8 mouse cellular contexts compared by ENCODE assay signal in the genomic region with DNA sequence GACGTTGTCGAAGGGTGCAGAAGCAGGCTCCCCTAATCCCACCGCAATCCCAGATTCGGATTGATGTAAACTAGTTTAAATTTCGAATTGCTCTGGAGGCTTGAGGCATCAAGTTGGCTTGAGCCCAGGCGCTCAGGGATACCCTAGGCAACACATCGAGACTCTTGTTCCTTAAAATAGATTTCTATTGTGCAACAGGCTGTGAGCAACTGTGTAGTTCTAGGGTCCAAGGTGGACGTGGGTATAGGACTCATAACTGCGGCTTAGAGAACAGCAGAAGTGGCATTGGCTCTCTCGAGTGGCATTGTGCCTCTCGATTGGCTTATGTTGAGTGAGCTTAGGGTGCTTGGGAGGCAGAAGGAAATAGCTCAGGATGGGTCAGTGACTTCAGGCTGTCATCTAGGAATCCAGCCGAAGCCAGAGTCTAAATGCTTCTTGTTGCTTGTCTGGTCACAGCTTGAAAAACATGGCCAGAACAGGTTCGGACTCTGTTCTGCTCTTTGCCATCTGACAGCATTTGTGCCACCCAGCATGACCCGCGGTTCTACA. TPM values are rescaled to one million over a fixed set of nuclear protein-coding genes. Genes with fewer than 3 reads are reported as not detected.
DNase-seq lines count a peak whose midpoint lies in the region; ATAC-seq and TF ChIP-seq lines count a peak whose summit lies in the region.

No protein-coding gene starts in this region.

- no peak for ATAC-seq in forebrain, embryonic 14.5 days
- no peak for ATAC-seq in midbrain, embryonic 12.5 days (ENCODE audit: low FRiP score, low read depth)

- H3K4me3 ChIP-seq in thymus, adult 2 months (ENCODE audit: control insufficient read depth, insufficient read depth, low read length) = peak overlapping the region; percentile 84
- H3K4me3 ChIP-seq in forebrain, embryonic 14.5 days (ENCODE audit: low read depth, low read length) = peak overlapping the region; percentile 73
- peak overlapping the region; percentile 81 for H3K4me3 ChIP-seq in midbrain, embryonic 12.5 days

- peaks cover 6% of the 10 kb centered on the region; the same call in 1 of the 2 replicates for H3K36me3 ChIP-seq in thymus, adult 2 months (ENCODE audit: control insufficient read depth, insufficient read depth, low read length)
- H3K36me3 ChIP-seq in forebrain, embryonic 14.5 days (ENCODE audit: control insufficient read depth, insufficient read depth, low read length) = peaks cover 17% of the 10 kb centered on the region
- H3K36me3 ChIP-seq in midbrain, embryonic 12.5 days = peaks cover 16% of the 10 kb centered on the region

- WGBS in thymus, adult 2 months = 11% methylated on average over 15 of the region's 15 CpGs
- WGBS in forebrain, embryonic 14.5 days = 23% methylated on average over 15 of the region's 15 CpGs
- WGBS in midbrain, embryonic 12.5 days = 30% methylated on average over 15 of the region's 15 CpGs

- no peaks in the 10 kb centered on the region for H3K9me3 ChIP-seq in forebrain, embryonic 14.5 days (replicated peaks; ENCODE audit: control insufficient read depth, low read length)
- H3K9me3 ChIP-seq in midbrain, embryonic 12.5 days = peaks cover 6% of the 10 kb centered on the region; the same call in 1 of the 2 replicates

- no peak for DNase-seq in thymus, adult 2 months
- no peak for DNase-seq in thymus, adult 18-20 months
- DNase-seq in forebrain, embryonic 14.5 days (ENCODE audit: low spot score) = no peak
- peak; percentile 39 for DNase-seq in kidney, postnatal 10 days
- DNase-seq in Muller cell, postnatal 12 days (ENCODE audit: inconsistent ontology term) = no peak
- DNase-seq in urinary bladder, postnatal 36 days (ENCODE audit: low spot score in 2 of 2) = no peak
- no peak for DNase-seq in right cerebral cortex, postnatal 36 days (ENCODE audit: low spot score in 2 of 2)

- peaks cover 28% of the 10 kb centered on the region for H3K4me1 ChIP-seq in thymus, adult 2 months (replicated peaks; ENCODE audit: control insufficient read depth, insufficient read depth, low read length)
- peaks cover 21% of the 10 kb centered on the region for H3K4me1 ChIP-seq in forebrain, embryonic 14.5 days (ENCODE audit: control insufficient read depth, insufficient read depth, low read length)
- H3K4me1 ChIP-seq in midbrain, embryonic 12.5 days = peaks cover 38% of the 10 kb centered on the region

- H3K9ac ChIP-seq in forebrain, embryonic 14.5 days (ENCODE audit: low read length) = peak overlapping the region; percentile 95
- H3K9ac ChIP-seq in midbrain, embryonic 12.5 days (replicated peaks) = peak overlapping the region; percentile 94

- H3K27ac ChIP-seq in thymus, adult 2 months (ENCODE audit: control insufficient read depth, insufficient read depth, low read length) = peak overlapping the region; percentile 74
- peak overlapping the region; percentile 100 for H3K27ac ChIP-seq in forebrain, embryonic 14.5 days (ENCODE audit: low read depth, low read length)
- peak overlapping the region; percentile 100 for H3K27ac ChIP-seq in midbrain, embryonic 12.5 days (replicated peaks)

- peaks cover 7% of the 10 kb centered on the region; the same call in 1 of the 2 replicates for H3K27me3 ChIP-seq in thymus, adult 2 months (ENCODE audit: control insufficient read depth, insufficient read depth, low read length)
- H3K27me3 ChIP-seq in forebrain, embryonic 14.5 days (replicated peaks; ENCODE audit: control insufficient read depth, insufficient read depth, low read length) = peaks cover 18% of the 10 kb centered on the region
- H3K27me3 ChIP-seq in midbrain, embryonic 12.5 days = peaks cover 32% of the 10 kb centered on the region

- no peak for TF ChIP-seq CTCF in thymus, adult 2 months (IDR thresholded peaks at IDR 0.05; ENCODE audit: borderline replicate concordance, control insufficient read depth, extremely low read depth, insufficient read depth, low read length, poor library complexity)

- TF ChIP-seq POLR2A in thymus, adult 2 months (IDR thresholded peaks at IDR 0.05; ENCODE audit: control insufficient read depth, extremely low read depth, insufficient read depth, low read length, poor library complexity) = no peak

- peak overlapping the region; percentile 92 for H3K4me2 ChIP-seq in forebrain, embryonic 14.5 days (ENCODE audit: low read length)
- H3K4me2 ChIP-seq in midbrain, embryonic 12.5 days (replicated peaks) = peak overlapping the region; percentile 79

RNA-seq across cellular contexts. Expression of a gene that starts 0.6 kb away (rescaled TPM):
- polyA plus RNA-seq in thymus, adult 2 months (2012; rRNA removed) = 236 and 244 TPM in 2 replicates
- polyA plus RNA-seq in forebrain, embryonic 14.5 days (2014; fragmentation: Nextera tagmentation; extraction: Ambion mirVana) = 73.4 and 77.9 TPM in 2 replicates
- polyA plus RNA-seq in midbrain, embryonic 12.5 days (2016; fragmentation: Nextera tagmentation; extraction: Ambion mirVana) = 143 and 149 TPM in 2 replicates

RNA-seq across cellular contexts. Expression of a gene that starts 4.1 kb away (rescaled TPM):
- 65.6 and 65.7 TPM in 2 replicates for polyA plus RNA-seq in thymus, adult 2 months (2012; rRNA removed)
- polyA plus RNA-seq in forebrain, embryonic 14.5 days (2014; fragmentation: Nextera tagmentation; extraction: Ambion mirVana) = 189 and 215 TPM in 2 replicates
- 139 and 150 TPM in 2 replicates for polyA plus RNA-seq in midbrain, embryonic 12.5 days (2016; fragmentation: Nextera tagmentation; extraction: Ambion mirVana)

RNA-seq across cellular contexts. Expression of a gene that starts 15.9 kb away (rescaled TPM):
- 3.5 and 4.5 TPM in 2 replicates for polyA plus RNA-seq in thymus, adult 2 months (2012; rRNA removed)
- 4.0 and 6.3 TPM in 2 replicates for polyA plus RNA-seq in forebrain, embryonic 14.5 days (2014; fragmentation: Nextera tagmentation; extraction: Ambion mirVana)
- 5.2 and 5.3 TPM in 2 replicates for polyA plus RNA-seq in midbrain, embryonic 12.5 days (2016; fragmentation: Nextera tagmentation; extraction: Ambion mirVana)

RNA-seq across cellular contexts. Expression of a gene that starts 28.9 kb away (rescaled TPM):
- 78.8 and 127 TPM in 2 replicates for polyA plus RNA-seq in thymus, adult 2 months (2012; rRNA removed)
- polyA plus RNA-seq in forebrain, embryonic 14.5 days (2014; fragmentation: Nextera tagmentation; extraction: Ambion mirVana) = 34.7 and 41.1 TPM in 2 replicates
- 36.6 and 37.1 TPM in 2 replicates for polyA plus RNA-seq in midbrain, embryonic 12.5 days (2016; fragmentation: Nextera tagmentation; extraction: Ambion mirVana)

RNA-seq across cellular contexts. Expression of a gene that starts 39.8 kb away (rescaled TPM):
- 902 and 905 TPM in 2 replicates for polyA plus RNA-seq in thymus, adult 2 months (2012; rRNA removed)
- 266 and 317 TPM in 2 replicates for polyA plus RNA-seq in forebrain, embryonic 14.5 days (2014; fragmentation: Nextera tagmentation; extraction: Ambion mirVana)
- 376 and 420 TPM in 2 replicates for polyA plus RNA-seq in midbrain, embryonic 12.5 days (2016; fragmentation: Nextera tagmentation; extraction: Ambion mirVana)
